Mouse (Mus musculus) ES-E14 (cell line): Measurements from ENCODE around the gene Pcdh7. TPM values are rescaled to one million over a fixed set of nuclear protein-coding genes. Genes with fewer than 3 reads are reported as not detected.

Source experiments
- DNase-seq: peaks from one replicate; pipeline ENCODE4 v3.0.0-alpha.2; 2013; ENCODE audit warnings: low read depth, low spot score
- H3K27ac ChIP-seq: 2 replicates; pipeline ENCODE4 v1.5.1; 2012; ENCODE audit warnings: low read depth, mild to moderate bottlenecking, low read length, moderate library complexity, mixed read lengths; ENCODE audit not compliant: poor library complexity, insufficient read depth, severe bottlenecking
- H3K36me3 ChIP-seq: 2 replicates; pipeline ENCODE4 v1.6.1; 2012; ENCODE audit warnings: mild to moderate bottlenecking, low read length, moderate library complexity, mixed read lengths; ENCODE audit not compliant: control insufficient read depth, poor library complexity, insufficient read depth, severe bottlenecking
- H3K4me1 ChIP-seq, 2 experiments: fragments of 150-350 bp in 1 of 2; sonication (generic) in 1 of 2; 2 replicates each; pipeline ENCODE4 v1.6.1; 2012; ENCODE audit warnings: low read length in 2 of 2, mild to moderate bottlenecking in 1 of 2, mixed read lengths in 1 of 2; ENCODE audit not compliant: control insufficient read depth in 2 of 2, insufficient read depth in 2 of 2, poor library complexity in 1 of 2
- H3K4me3 ChIP-seq, 2 experiments: fragments of 150-350 bp in 1 of 2; sonication (generic) in 1 of 2; 2 replicates each; pipeline ENCODE4 v1.5.1; 2012; ENCODE audit warnings: low read length in 2 of 2, low read depth in 1 of 2, mild to moderate bottlenecking in 1 of 2, mixed read lengths in 1 of 2; ENCODE audit not compliant: insufficient read depth in 1 of 2, poor library complexity in 1 of 2, severe bottlenecking in 1 of 2
- H3K9ac ChIP-seq: 2 replicates; pipeline ENCODE4 v1.6.1; 2012; ENCODE audit warnings: low read depth, mild to moderate bottlenecking, low read length, mixed read lengths; ENCODE audit not compliant: poor library complexity, insufficient read depth, severe bottlenecking
- H3K9me3 ChIP-seq: fragments of 150-350 bp; sonication (generic); 2 replicates; pipeline ENCODE4 v1.6.1; 2012; ENCODE audit warnings: low read depth, mild to moderate bottlenecking, low read length; ENCODE audit not compliant: control insufficient read depth, insufficient read depth
- CHD2 ChIP-seq: IDR thresholded peaks from 2 replicates; pipeline ENCODE4 v1.6.1; 2014; ENCODE audit warnings: mild to moderate bottlenecking, low read depth, low read length, inconsistent platforms
- HCFC1 ChIP-seq: IDR thresholded peaks from 2 replicates; pipeline ENCODE4 v1.6.1; 2012; ENCODE audit warnings: low read length, inconsistent platforms, borderline replicate concordance; ENCODE audit not compliant: insufficient read depth
- MAFK ChIP-seq: IDR thresholded peaks from 2 replicates; pipeline ENCODE4 v1.6.1; 2014; ENCODE audit warnings: mild to moderate bottlenecking, low read depth, low read length, inconsistent platforms; ENCODE audit not compliant: insufficient read depth
- ZC3H11A ChIP-seq: IDR thresholded peaks from 2 replicates; pipeline ENCODE4 v1.6.1; 2012; ENCODE audit warnings: low read depth, mild to moderate bottlenecking, inconsistent platforms, low read length, borderline replicate concordance
- ZNF384 ChIP-seq: IDR thresholded peaks from 2 replicates; pipeline ENCODE4 v1.6.1; 2012; ENCODE audit warnings: low read depth, low read length, inconsistent platforms
- in situ Hi-C, 2 experiments: fragments of 600-800 bp; cut with MboI; formaldehyde crosslinking; loops; one replicate each; pipeline ENCODE4 v1.15.1; 2025; ENCODE audit warnings: low sequenced_read_pairs in 2 of 2, inconsistent platforms in 1 of 2; ENCODE audit not compliant: unreplicated experiment in 2 of 2
- total RNA-seq: library from RNA; depleted of rRNA; stranded (reverse); fragments of 300-350 nt; gene quantifications from 2 replicates; pipeline ENCODE4 v1.2.3, GENCODE M21; 2012

The Pcdh7 gene
- total RNA-seq, 1 experiment: 11.9 TPM

DNA sequence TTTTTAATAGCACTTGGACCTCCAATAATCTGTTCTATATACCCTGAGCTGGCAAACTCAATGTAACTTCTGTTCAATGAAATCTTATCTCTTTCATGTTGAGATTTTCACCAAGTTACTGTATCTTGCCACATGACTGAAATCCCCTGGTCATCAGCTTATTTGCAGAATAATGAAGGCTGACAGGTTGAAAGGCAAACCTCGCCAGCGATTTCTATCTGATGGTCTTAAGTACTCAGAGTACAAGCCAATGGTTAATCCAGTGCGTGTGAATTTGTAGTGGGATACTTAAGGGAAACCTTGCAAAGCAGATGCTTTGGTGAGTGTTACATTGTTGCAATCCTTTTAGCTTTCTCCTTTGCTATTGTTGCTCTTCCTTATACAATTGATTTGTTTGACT, 398.3 kb downstream of the Pcdh7 start:
- TF ChIP-seq ZNF384: no peak
- no peak for TF ChIP-seq HCFC1
- TF ChIP-seq ZC3H11A: no peak
- no peak for TF ChIP-seq MAFK
- no peak for TF ChIP-seq CHD2
- in situ Hi-C loops: no loop called here
- H3K36me3 ChIP-seq: no peaks in the 10 kb centered on the region

GRCm38 (mm10) chr5:58117896-58118295, 400.1 kb downstream of the Pcdh7 start:
- no peak for DNase-seq
- no peaks in the 10 kb centered on the region for H3K4me1 ChIP-seq
- no peak for TF ChIP-seq ZNF384
- TF ChIP-seq ZC3H11A: no peak
- TF ChIP-seq HCFC1: no peak
- no peak for TF ChIP-seq MAFK
- no peak for TF ChIP-seq CHD2
- no peak overlapping the region for H3K9ac ChIP-seq
- in situ Hi-C loops: no loop called here
- no peak overlapping the region for H3K27ac ChIP-seq
- H3K4me3 ChIP-seq: no peak overlapping the region
- H3K36me3 ChIP-seq: no peaks in the 10 kb centered on the region
- no peaks in the 10 kb centered on the region for H3K9me3 ChIP-seq

More for the DNA sequence above, 398.3 kb downstream of the Pcdh7 start:
- DNase-seq: no peak
- Histone ChIP-seq H3K4me1 (no peaks in the 10 kb centered on the region), H3K9ac (no peak overlapping the region), H3K27ac (no peak overlapping the region), H3K9me3 (no peaks in the 10 kb centered on the region), H3K4me3 (no peak overlapping the region)

DNA sequence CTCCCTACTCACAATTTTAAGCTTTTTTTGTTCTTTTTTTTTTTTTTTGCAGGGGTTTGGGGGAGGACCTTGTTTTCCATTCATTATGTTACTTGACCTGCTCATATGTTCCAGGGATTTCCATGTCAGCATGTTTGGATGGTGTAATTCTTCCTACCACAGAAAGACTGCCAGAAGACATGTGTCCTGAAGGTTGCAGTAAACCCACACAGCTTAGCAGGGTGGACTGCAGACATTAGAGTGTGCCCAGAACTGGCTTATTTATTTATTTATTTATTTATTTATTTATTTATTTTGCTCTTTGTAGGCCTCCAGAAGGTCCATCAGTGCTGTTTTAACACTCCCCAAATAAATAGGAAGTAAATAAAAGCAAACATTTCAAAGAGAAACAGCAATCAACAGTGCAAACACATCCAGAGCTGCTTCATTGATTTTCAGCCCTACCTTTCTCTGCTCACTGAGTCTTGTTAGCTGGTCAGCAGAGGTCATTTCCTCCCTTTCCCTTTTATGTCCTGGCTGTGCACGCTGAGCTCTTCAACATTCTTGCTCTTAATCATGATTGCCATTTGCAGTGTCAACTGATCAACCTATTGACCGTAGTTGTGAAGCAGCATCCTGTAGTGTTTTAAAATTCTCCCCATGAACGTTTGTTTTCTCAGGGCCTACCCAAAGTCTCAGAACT, 401.3 kb downstream of the Pcdh7 start:
- Histone ChIP-seq H3K27ac (no peak overlapping the region), H3K36me3 (no peaks in the 10 kb centered on the region), H3K4me3 (no peak overlapping the region), H3K9me3 (no peaks in the 10 kb centered on the region), H3K4me1 (no peaks in the 10 kb centered on the region), H3K9ac (no peak overlapping the region)
- no peak for DNase-seq
- in situ Hi-C loops: no loop called here
- TF ChIP-seq CHD2 (no peak), ZNF384 (no peak), MAFK (no peak), ZC3H11A (no peak), HCFC1 (no peak)

DNA sequence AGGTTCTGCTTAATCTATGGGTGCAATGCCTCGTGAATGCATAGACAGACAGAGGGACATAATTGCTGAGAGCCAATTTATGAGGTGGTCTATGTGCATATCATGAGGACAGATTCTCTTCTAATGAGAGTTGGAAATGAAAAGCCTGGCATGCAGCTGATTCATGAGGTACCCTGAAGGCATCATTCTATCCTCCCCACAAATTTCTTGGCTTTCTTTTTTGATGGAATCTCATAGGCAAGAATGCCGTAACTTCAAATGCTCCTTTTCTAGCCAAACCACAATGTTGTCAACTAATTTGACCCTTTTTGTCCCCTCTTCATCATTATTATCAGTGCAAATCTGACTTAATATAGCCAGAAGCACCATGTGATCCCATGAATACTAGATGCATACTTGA, 426.1 kb downstream of the Pcdh7 start:
- Histone ChIP-seq H3K4me3 (no peak overlapping the region), H3K9ac (no peak overlapping the region), H3K36me3 (no peaks in the 10 kb centered on the region), H3K27ac (no peak overlapping the region), H3K9me3 (no peaks in the 10 kb centered on the region), H3K4me1 (no peaks in the 10 kb centered on the region)
- in situ Hi-C loops: no loop called here
- no peak for DNase-seq
- TF ChIP-seq ZNF384: no peak
- TF ChIP-seq CHD2: no peak
- TF ChIP-seq MAFK: no peak
- TF ChIP-seq HCFC1: no peak
- TF ChIP-seq ZC3H11A: no peak

DNA sequence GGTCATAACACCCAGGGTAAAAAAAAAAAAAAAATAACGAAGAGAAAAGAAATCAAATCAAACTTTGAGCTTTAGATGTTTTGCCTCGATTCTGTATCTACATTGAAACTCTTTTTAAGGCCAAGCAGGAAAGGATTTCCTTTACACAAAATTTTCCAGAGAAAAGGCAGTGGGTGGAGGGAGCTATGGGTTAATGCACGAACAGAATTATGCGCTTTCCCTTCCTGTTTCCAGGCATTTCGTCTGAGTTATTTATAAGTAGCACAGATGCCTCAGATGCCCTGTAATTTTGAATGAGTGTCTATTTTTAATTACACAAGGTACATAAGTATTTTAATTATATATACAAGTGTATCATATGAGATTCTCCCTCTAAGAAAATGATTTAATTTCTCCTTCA, 436.2 kb downstream of the Pcdh7 start:
- DNase-seq: no peak
- no peaks in the 10 kb centered on the region for H3K4me1 ChIP-seq
- in situ Hi-C loops: no loop called here
- no peak overlapping the region for H3K4me3 ChIP-seq
- no peak for TF ChIP-seq CHD2
- no peak overlapping the region for H3K27ac ChIP-seq
- no peaks in the 10 kb centered on the region for H3K9me3 ChIP-seq
- H3K9ac ChIP-seq: no peak overlapping the region
- H3K36me3 ChIP-seq: no peaks in the 10 kb centered on the region
